Mouse (Mus musculus) natural killer cell, adult 2 months (primary cell): ENCODE results near the gene Klhl6.

Experiments
- DNase-seq, 2 experiments: peaks; one replicate each; pipeline ENCODE4 v3.0.0; 2022; ENCODE audit warnings: low spot score in 2 of 2

Klhl6 gene

GRCm38 (mm10) chr16:19969506-19969905 lies 13.3 kb downstream of the Klhl6 start:
- DNase-seq, result no peak

GRCm38 (mm10) chr16:19968666-19969065 lies 14.2 kb downstream of the Klhl6 start:
- DNase-seq, result no peak

GRCm38 (mm10) chr16:19967897-19968392 lies 14.9 kb downstream of the Klhl6 start:
- no peak for DNase-seq

- no peak for DNase-seq
Observed at GRCm38 (mm10) chr16:19966976-19967375, 15.9 kb downstream of the Klhl6 start.

GRCm38 (mm10) chr16:19966437-19966836 lies 16.4 kb downstream of the Klhl6 start:
- DNase-seq, result no peak

- no peak for DNase-seq
Observed at GRCm38 (mm10) chr16:19962951-19963350, 19.9 kb downstream of the Klhl6 start.

- DNase-seq, result no peak
Observed at GRCm38 (mm10) chr16:19961070-19961469, 21.8 kb downstream of the Klhl6 start.

GRCm38 (mm10) chr16:19960407-19961058 lies 22.3 kb downstream of the Klhl6 start:
- no peak for DNase-seq

GRCm38 (mm10) chr16:19957051-19957450 lies 25.8 kb downstream of the Klhl6 start:
- no peak for DNase-seq

- no peak for DNase-seq
Observed at GRCm38 (mm10) chr16:19947336-19947735, 35.5 kb downstream of the Klhl6 start.

GRCm38 (mm10) chr16:19946578-19947298 lies 36.1 kb downstream of the Klhl6 start:
- no peak for DNase-seq

GRCm38 (mm10) chr16:19920823-19921222 lies 62.0 kb downstream of the Klhl6 start:
- no peak for DNase-seq

GRCm38 (mm10) chr16:19918286-19918685 lies 64.6 kb downstream of the Klhl6 start:
- no peak for DNase-seq

- no peak for DNase-seq
Observed at GRCm38 (mm10) chr16:19912582-19912981, 70.3 kb downstream of the Klhl6 start.

GRCm38 (mm10) chr16:19908291-19908690 lies 74.5 kb downstream of the Klhl6 start:
- no peak for DNase-seq

GRCm38 (mm10) chr16:19907103-19907502 lies 75.7 kb downstream of the Klhl6 start:
- peak; percentile 14 to 47 for DNase-seq

- DNase-seq, result no peak
Observed at GRCm38 (mm10) chr16:19904734-19905479, 77.9 kb downstream of the Klhl6 start.

- no peak for DNase-seq
Observed at GRCm38 (mm10) chr16:19903792-19904191, 79.0 kb downstream of the Klhl6 start.
